Mouse (Mus musculus) liver, embryonic 15.5 days (tissue): ENCODE measurements around the gene Atp8b4. TPM values are rescaled to one million over a fixed set of nuclear protein-coding genes. Genes with fewer than 3 reads are reported as not detected.

Experiments
- ATAC-seq: fragments of 200-750 bp; cut with Nextera tagmentation; 2 replicates; pipeline ENCODE4 v1.8.0; 2017; ENCODE audit warnings: moderate number of reproducible peaks, mild to moderate bottlenecking, moderate library complexity; ENCODE audit not compliant: insufficient read depth
- H3K27ac ChIP-seq: fragments of 300-500 bp; sonication (generic); replicated peaks from 2 replicates; pipeline ENCODE4 v1.5.1; 2015; ENCODE audit warnings: mild to moderate bottlenecking, inconsistent platforms
- H3K27me3 ChIP-seq: fragments of 300-500 bp; sonication (generic); 2 replicates; pipeline ENCODE4 v1.6.1; 2015; ENCODE audit warnings: mild to moderate bottlenecking, inconsistent platforms
- H3K36me3 ChIP-seq: fragments of 300-500 bp; sonication (generic); replicated peaks from 2 replicates; pipeline ENCODE4 v1.6.1; 2015; ENCODE audit warnings: moderate library complexity, mild to moderate bottlenecking, inconsistent platforms
- H3K4me1 ChIP-seq: fragments of 300-500 bp; sonication (generic); replicated peaks from 2 replicates; pipeline ENCODE4 v1.6.1; 2015; ENCODE audit warnings: inconsistent platforms
- H3K4me2 ChIP-seq: fragments of 300-500 bp; sonication (generic); 2 replicates; pipeline ENCODE4 v1.6.1; 2015; ENCODE audit warnings: moderate library complexity, mild to moderate bottlenecking, inconsistent platforms
- H3K4me3 ChIP-seq: fragments of 300-500 bp; sonication (generic); replicated peaks from 2 replicates; pipeline ENCODE4 v1.5.1; 2015; ENCODE audit warnings: mild to moderate bottlenecking, inconsistent platforms
- H3K9ac ChIP-seq: fragments of 300-500 bp; sonication (generic); 2 replicates; pipeline ENCODE4 v1.6.1; 2015; ENCODE audit warnings: moderate library complexity, mild to moderate bottlenecking, inconsistent platforms
- H3K9me3 ChIP-seq: fragments of 300-500 bp; sonication (generic); replicated peaks from 2 replicates; pipeline ENCODE4 v1.6.1; 2016; ENCODE audit warnings: inconsistent platforms
- WGBS: fragments of 180-500 bp; shearing (Covaris S2); methylation state at CpG from one replicate; pipeline ENCODE4 v1.1.7; 2015; ENCODE audit warnings: mixed read lengths; ENCODE audit not compliant: insufficient replicate concordance; 5-methylcytosine and 5-hydroxymethylcytosine counted together
- polyA plus RNA-seq: library from polyadenylated mRNA; unstranded; fragments of >200 nt; fragmentation: Nextera tagmentation; extraction: Ambion mirVana; gene quantifications from 2 replicates; pipeline ENCODE4 v1.2.1, GENCODE M21; 2015

Atp8b4 gene
- polyA plus RNA-seq, 1 experiment from 2014 or later = 6.7 TPM

- Histone ChIP-seq H3K4me3 (no peak overlapping the region), H3K4me2 (no peak overlapping the region), H3K9ac (no peak overlapping the region), H3K36me3 (no peaks in the 10 kb centered on the region), H3K27me3 (no peaks in the 10 kb centered on the region), H3K4me1 (no peaks in the 10 kb centered on the region), H3K27ac (no peak overlapping the region), H3K9me3 (no peaks in the 10 kb centered on the region)
- no peak for ATAC-seq
- 76% methylated on average over 7 of the region's 7 CpGs for WGBS
Measured at GRCm38 (mm10) chr2:126323206-126323605, 177.3 kb downstream of the Atp8b4 start.

GRCm38 (mm10) chr2:126322631-126323031, 177.8 kb downstream of the Atp8b4 start:
- Histone ChIP-seq H3K27ac (no peak overlapping the region), H3K36me3 (no peaks in the 10 kb centered on the region), H3K9ac (no peak overlapping the region), H3K9me3 (no peaks in the 10 kb centered on the region), H3K4me3 (no peak overlapping the region), H3K27me3 (no peaks in the 10 kb centered on the region), H3K4me1 (no peaks in the 10 kb centered on the region), H3K4me2 (no peak overlapping the region)
- 49% methylated on average over 15 of the region's 15 CpGs for WGBS
- no peak for ATAC-seq

GRCm38 (mm10) chr2:126318071-126318470, 182.4 kb downstream of the Atp8b4 start:
- WGBS = 64% methylated on average over 6 of the region's 6 CpGs
- Histone ChIP-seq H3K4me2 (no peak overlapping the region), H3K27me3 (no peaks in the 10 kb centered on the region), H3K9ac (no peak overlapping the region), H3K36me3 (no peaks in the 10 kb centered on the region), H3K4me1 (no peaks in the 10 kb centered on the region), H3K27ac (no peak overlapping the region), H3K9me3 (no peaks in the 10 kb centered on the region), H3K4me3 (no peak overlapping the region)
- ATAC-seq = no peak

GRCm38 (mm10) chr2:126316942-126317341, 183.5 kb downstream of the Atp8b4 start:
- ATAC-seq = no peak
- Histone ChIP-seq H3K4me1 (no peaks in the 10 kb centered on the region), H3K9me3 (no peaks in the 10 kb centered on the region), H3K4me3 (no peak overlapping the region), H3K4me2 (no peak overlapping the region), H3K36me3 (no peaks in the 10 kb centered on the region), H3K27me3 (no peaks in the 10 kb centered on the region), H3K9ac (no peak overlapping the region), H3K27ac (no peak overlapping the region)
- WGBS = 37% methylated on average over 3 of the region's 3 CpGs

GRCm38 (mm10) chr2:126316346-126316745, 184.1 kb downstream of the Atp8b4 start:
- H3K4me3 ChIP-seq = no peak overlapping the region
- no peaks in the 10 kb centered on the region for H3K4me1 ChIP-seq
- no peaks in the 10 kb centered on the region for H3K27me3 ChIP-seq
- H3K9me3 ChIP-seq = no peaks in the 10 kb centered on the region
- H3K36me3 ChIP-seq = no peaks in the 10 kb centered on the region
- no peak for ATAC-seq
- 61% methylated on average over 2 of the region's 2 CpGs for WGBS
- no peak overlapping the region for H3K4me2 ChIP-seq
- no peak overlapping the region for H3K27ac ChIP-seq
- no peak overlapping the region for H3K9ac ChIP-seq

GRCm38 (mm10) chr2:126311056-126311455, 189.4 kb downstream of the Atp8b4 start:
- Histone ChIP-seq H3K4me1 (no peaks in the 10 kb centered on the region), H3K4me2 (no peak overlapping the region), H3K4me3 (no peak overlapping the region), H3K9me3 (no peaks in the 10 kb centered on the region), H3K36me3 (no peaks in the 10 kb centered on the region), H3K9ac (no peak overlapping the region), H3K27me3 (no peaks in the 10 kb centered on the region), H3K27ac (no peak overlapping the region)
- 42% methylated on average over 1 of the region's 1 CpGs for WGBS
- ATAC-seq = no peak

GRCm38 (mm10) chr2:126309994-126310393, 190.5 kb downstream of the Atp8b4 start:
- H3K27me3 ChIP-seq = no peaks in the 10 kb centered on the region
- no peak overlapping the region for H3K27ac ChIP-seq
- no peaks in the 10 kb centered on the region for H3K36me3 ChIP-seq
- no peak overlapping the region for H3K9ac ChIP-seq
- no peak overlapping the region for H3K4me3 ChIP-seq
- 53% methylated on average over 4 of the region's 4 CpGs for WGBS
- ATAC-seq = no peak
- H3K4me2 ChIP-seq = no peak overlapping the region
- no peaks in the 10 kb centered on the region for H3K9me3 ChIP-seq
- H3K4me1 ChIP-seq = no peaks in the 10 kb centered on the region

- ATAC-seq = no peak
- WGBS = 62% methylated on average over 5 of the region's 5 CpGs
- Histone ChIP-seq H3K4me1 (no peaks in the 10 kb centered on the region), H3K9me3 (no peaks in the 10 kb centered on the region), H3K9ac (no peak overlapping the region), H3K4me2 (no peak overlapping the region), H3K36me3 (no peaks in the 10 kb centered on the region), H3K27me3 (no peaks in the 10 kb centered on the region), H3K4me3 (no peak overlapping the region), H3K27ac (no peak overlapping the region)
Measured at GRCm38 (mm10) chr2:126304621-126305020, 195.9 kb downstream of the Atp8b4 start.

- H3K27ac ChIP-seq = no peak overlapping the region
- H3K9me3 ChIP-seq = no peaks in the 10 kb centered on the region
- no peak overlapping the region for H3K4me3 ChIP-seq
- H3K36me3 ChIP-seq = no peaks in the 10 kb centered on the region
- H3K27me3 ChIP-seq = no peaks in the 10 kb centered on the region
- ATAC-seq = no peak
- H3K4me1 ChIP-seq = no peaks in the 10 kb centered on the region
- no peak overlapping the region for H3K4me2 ChIP-seq
- WGBS = 40% methylated on average over 3 of the region's 3 CpGs
- H3K9ac ChIP-seq = no peak overlapping the region
Measured at GRCm38 (mm10) chr2:126303226-126303625, 197.2 kb downstream of the Atp8b4 start.

- Histone ChIP-seq H3K27ac (no peak overlapping the region), H3K4me3 (no peak overlapping the region), H3K4me2 (no peak overlapping the region), H3K9me3 (no peaks in the 10 kb centered on the region), H3K27me3 (no peaks in the 10 kb centered on the region), H3K9ac (no peak overlapping the region), H3K4me1 (no peaks in the 10 kb centered on the region), H3K36me3 (no peaks in the 10 kb centered on the region)
- WGBS = 59% methylated on average over 3 of the region's 3 CpGs
- ATAC-seq = no peak
Measured at GRCm38 (mm10) chr2:126302381-126302780, 198.1 kb downstream of the Atp8b4 start.

- Histone ChIP-seq H3K9me3 (no peaks in the 10 kb centered on the region), H3K4me3 (no peak overlapping the region), H3K27me3 (no peaks in the 10 kb centered on the region), H3K4me1 (no peaks in the 10 kb centered on the region), H3K9ac (no peak overlapping the region), H3K27ac (no peak overlapping the region), H3K36me3 (no peaks in the 10 kb centered on the region), H3K4me2 (no peak overlapping the region)
- no peak for ATAC-seq
- WGBS = 60% methylated on average over 7 of the region's 7 CpGs
Measured at GRCm38 (mm10) chr2:126290702-126291101, 209.8 kb downstream of the Atp8b4 start.

GRCm38 (mm10) chr2:126287942-126288341, 212.5 kb downstream of the Atp8b4 start:
- ATAC-seq = no peak
- Histone ChIP-seq H3K9ac (no peak overlapping the region), H3K4me3 (no peak overlapping the region), H3K36me3 (no peaks in the 10 kb centered on the region), H3K9me3 (no peaks in the 10 kb centered on the region), H3K27ac (no peak overlapping the region), H3K4me1 (no peaks in the 10 kb centered on the region), H3K4me2 (no peak overlapping the region), H3K27me3 (no peaks in the 10 kb centered on the region)
- WGBS = 80% methylated on average over 5 of the region's 5 CpGs
